Mouse (Mus musculus): Measurements from ENCODE around the gene Poldip2. TPM values are rescaled to one million over a fixed set of nuclear protein-coding genes. Genes with fewer than 3 reads are reported as not detected.

Poldip2 gene
- total RNA-seq, 1 experiment = 88.3 TPM

DNA sequence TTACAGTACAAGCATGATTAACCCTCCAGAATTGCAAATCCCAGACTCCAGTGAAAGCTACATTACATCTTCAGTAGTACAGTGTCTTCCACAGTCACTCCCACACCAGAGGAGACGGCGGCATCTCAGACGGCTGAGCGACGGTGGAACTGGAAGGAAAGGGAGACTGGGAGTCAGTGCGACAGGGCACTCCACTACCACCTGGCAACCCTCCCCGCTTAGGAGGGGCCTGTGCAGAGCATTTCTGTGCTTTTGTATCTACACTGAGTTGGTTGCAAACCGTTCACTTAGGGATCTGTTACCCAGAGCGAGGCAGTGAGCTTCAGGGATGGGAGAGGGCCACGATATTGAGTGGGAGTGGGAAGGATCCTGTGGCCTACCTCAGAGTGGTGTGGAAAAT, 56.8 kb downstream of the Poldip2 start:
- H3K4me1 ChIP-seq (ENCODE audit: control insufficient read depth in 2 of 2, insufficient read depth in 2 of 2, low read length in 2 of 2, poor library complexity in 1 of 2) = 0 out of 4 replicates have a peak, but pooled peaks cover 0 to 2% of the 10 kb centered on the region in 2 experiments
- H3K9ac ChIP-seq (ENCODE audit: insufficient read depth, low read depth, low read length, poor library complexity, severe bottlenecking) = no peak overlapping the region
- no peak for TF ChIP-seq CHD2 (IDR thresholded peaks at IDR 0.05; ENCODE audit: low read depth, low read length)
- no peak for TF ChIP-seq ZNF384 (IDR thresholded peaks at IDR 0.05; ENCODE audit: low read depth, low read length)
- no peak for TF ChIP-seq ZC3H11A (IDR thresholded peaks at IDR 0.05; ENCODE audit: borderline replicate concordance, low read depth, low read length)
- no peak for TF ChIP-seq MAFK (IDR thresholded peaks at IDR 0.05; ENCODE audit: insufficient read depth, low read depth, low read length)
- H3K27ac ChIP-seq (ENCODE audit: insufficient read depth, low read depth, low read length, poor library complexity, severe bottlenecking) = no peak overlapping the region
- H3K9me3 ChIP-seq (ENCODE audit: control insufficient read depth, insufficient read depth, low read depth, low read length) = no peaks in the 10 kb centered on the region
- in situ Hi-C loops (cut with MboI; ENCODE audit: low sequenced_read_pairs in 2 of 2, unreplicated experiment in 2 of 2) = no loop called here
- H3K36me3 ChIP-seq (ENCODE audit: control insufficient read depth, insufficient read depth, low read length, poor library complexity, severe bottlenecking) = peaks cover 9% of the 10 kb centered on the region; the same call in 1 of the 2 replicates
- DNase-seq (ENCODE audit: low read depth, low spot score) = no peak
- no peak overlapping the region for H3K4me3 ChIP-seq (ENCODE audit: insufficient read depth in 1 of 2, low read depth in 1 of 2, low read length in 2 of 2, poor library complexity in 1 of 2, severe bottlenecking in 1 of 2)

DNA sequence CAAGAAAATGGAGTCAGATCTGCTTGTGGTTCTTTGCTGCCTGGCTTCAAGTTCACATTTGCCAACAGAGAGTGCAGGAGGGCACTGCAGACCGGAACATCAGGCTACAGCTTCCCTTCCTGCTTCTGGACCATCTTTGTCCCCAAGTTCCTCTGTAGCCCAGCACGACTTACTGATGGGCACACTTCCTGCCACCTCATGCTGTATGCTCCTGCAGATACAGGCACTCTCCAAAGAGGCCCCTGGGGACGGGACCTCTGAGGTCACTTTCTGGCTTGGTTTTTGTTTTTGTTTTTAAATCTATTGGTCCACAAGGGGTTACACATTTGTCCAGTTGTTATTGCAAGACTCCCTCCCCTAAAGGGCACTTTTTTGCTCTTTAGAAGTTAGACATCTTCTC, 57.8 kb downstream of the Poldip2 start:
- no peak for TF ChIP-seq HCFC1 (IDR thresholded peaks at IDR 0.05; ENCODE audit: borderline replicate concordance, insufficient read depth, low read length)
- no peak for TF ChIP-seq CHD2 (IDR thresholded peaks at IDR 0.05; ENCODE audit: low read depth, low read length)
- no peak for TF ChIP-seq MAFK (IDR thresholded peaks at IDR 0.05; ENCODE audit: insufficient read depth, low read depth, low read length)
- in situ Hi-C loops (cut with MboI; ENCODE audit: low sequenced_read_pairs in 2 of 2, unreplicated experiment in 2 of 2) = no loop called here

DNA sequence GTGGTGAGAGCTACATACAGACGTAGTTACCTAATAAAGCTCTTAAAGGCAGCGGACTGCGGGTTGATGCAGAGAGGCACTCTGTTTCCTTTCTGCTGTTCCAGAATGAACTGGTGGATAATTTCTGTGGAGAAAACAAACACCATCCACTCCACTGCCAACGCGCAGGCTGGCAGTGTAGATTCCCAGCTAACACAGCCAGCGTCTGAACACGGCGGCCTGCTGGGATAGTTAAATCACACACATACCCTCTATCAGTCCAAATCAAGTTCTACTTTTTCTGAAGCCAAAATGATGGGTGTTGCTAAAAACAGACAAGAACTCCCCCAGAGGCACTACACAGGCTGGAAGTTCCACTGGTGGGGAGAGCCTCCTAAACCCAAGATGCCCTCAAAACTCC, 59.4 kb downstream of the Poldip2 start:
- Histone ChIP-seq H3K27ac (ENCODE audit: insufficient read depth, low read depth, low read length, poor library complexity, severe bottlenecking) (no peak overlapping the region), H3K9ac (ENCODE audit: insufficient read depth, low read depth, low read length, poor library complexity, severe bottlenecking) (no peak overlapping the region), H3K4me3 (ENCODE audit: insufficient read depth in 1 of 2, low read depth in 1 of 2, low read length in 2 of 2, poor library complexity in 1 of 2, severe bottlenecking in 1 of 2) (no peak overlapping the region), H3K9me3 (ENCODE audit: control insufficient read depth, insufficient read depth, low read depth, low read length) (no peaks in the 10 kb centered on the region), H3K4me1 (ENCODE audit: control insufficient read depth in 2 of 2, insufficient read depth in 2 of 2, low read length in 2 of 2, poor library complexity in 1 of 2) (0 out of 4 replicates have a peak, but pooled peaks cover 0 to 2% of the 10 kb centered on the region in 2 experiments), H3K36me3 (ENCODE audit: control insufficient read depth, insufficient read depth, low read length, poor library complexity, severe bottlenecking) (peaks cover 9% of the 10 kb centered on the region; the same call in 1 of the 2 replicates)
- TF ChIP-seq HCFC1 (IDR thresholded peaks at IDR 0.05; ENCODE audit: borderline replicate concordance, insufficient read depth, low read length) (no peak), ZNF384 (IDR thresholded peaks at IDR 0.05; ENCODE audit: low read depth, low read length) (no peak), CHD2 (IDR thresholded peaks at IDR 0.05; ENCODE audit: low read depth, low read length) (no peak), MAFK (IDR thresholded peaks at IDR 0.05; ENCODE audit: insufficient read depth, low read depth, low read length) (no peak), ZC3H11A (IDR thresholded peaks at IDR 0.05; ENCODE audit: borderline replicate concordance, low read depth, low read length) (no peak)
- in situ Hi-C loops (cut with MboI; ENCODE audit: low sequenced_read_pairs in 2 of 2, unreplicated experiment in 2 of 2) = no loop called here
- DNase-seq (ENCODE audit: low read depth, low spot score) = no peak

More for the DNA sequence above, 57.8 kb downstream of the Poldip2 start:
- no peak for DNase-seq (ENCODE audit: low read depth, low spot score)
- Histone ChIP-seq H3K9ac (ENCODE audit: insufficient read depth, low read depth, low read length, poor library complexity, severe bottlenecking) (no peak overlapping the region), H3K36me3 (ENCODE audit: control insufficient read depth, insufficient read depth, low read length, poor library complexity, severe bottlenecking) (peaks cover 9% of the 10 kb centered on the region; the same call in 1 of the 2 replicates), H3K4me1 (ENCODE audit: control insufficient read depth in 2 of 2, insufficient read depth in 2 of 2, low read length in 2 of 2, poor library complexity in 1 of 2) (0 out of 4 replicates have a peak, but pooled peaks cover 0 to 2% of the 10 kb centered on the region in 2 experiments), H3K9me3 (ENCODE audit: control insufficient read depth, insufficient read depth, low read depth, low read length) (no peaks in the 10 kb centered on the region), H3K27ac (ENCODE audit: insufficient read depth, low read depth, low read length, poor library complexity, severe bottlenecking) (no peak overlapping the region), H3K4me3 (ENCODE audit: insufficient read depth in 1 of 2, low read depth in 1 of 2, low read length in 2 of 2, poor library complexity in 1 of 2, severe bottlenecking in 1 of 2) (no peak overlapping the region)

DNA sequence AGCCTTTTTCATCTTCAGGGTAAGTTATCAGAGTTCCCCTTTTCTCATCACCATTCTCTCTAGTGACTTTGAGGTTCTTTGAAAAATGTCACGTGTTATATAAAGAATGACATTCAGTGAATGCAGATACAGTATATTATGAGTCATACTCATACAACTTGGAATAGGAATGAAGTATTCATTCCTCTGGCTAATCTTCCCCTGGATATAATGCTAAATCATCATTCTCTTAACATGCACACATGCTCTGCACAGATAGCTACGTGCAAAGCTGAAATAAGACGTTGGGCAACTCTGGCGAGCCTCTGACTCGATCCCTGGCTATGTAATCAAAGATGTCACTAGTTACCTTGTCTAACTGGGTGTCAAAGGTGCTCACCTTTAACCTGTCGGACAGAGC, 59.9 kb downstream of the Poldip2 start:
- DNase-seq (ENCODE audit: low read depth, low spot score) = no peak
- TF ChIP-seq CHD2 (IDR thresholded peaks at IDR 0.05; ENCODE audit: low read depth, low read length) (no peak), MAFK (IDR thresholded peaks at IDR 0.05; ENCODE audit: insufficient read depth, low read depth, low read length) (no peak), ZC3H11A (IDR thresholded peaks at IDR 0.05; ENCODE audit: borderline replicate concordance, low read depth, low read length) (no peak), ZNF384 (IDR thresholded peaks at IDR 0.05; ENCODE audit: low read depth, low read length) (no peak), HCFC1 (IDR thresholded peaks at IDR 0.05; ENCODE audit: borderline replicate concordance, insufficient read depth, low read length) (no peak)
- peaks cover 12% of the 10 kb centered on the region; the same call in 1 of the 2 replicates for H3K36me3 ChIP-seq (ENCODE audit: control insufficient read depth, insufficient read depth, low read length, poor library complexity, severe bottlenecking)
- H3K9me3 ChIP-seq (ENCODE audit: control insufficient read depth, insufficient read depth, low read depth, low read length) = no peaks in the 10 kb centered on the region
- 0 out of 4 replicates have a peak, but pooled peaks cover 0 to 1% of the 10 kb centered on the region in 2 experiments for H3K4me1 ChIP-seq (ENCODE audit: control insufficient read depth in 2 of 2, insufficient read depth in 2 of 2, low read length in 2 of 2, poor library complexity in 1 of 2)
- H3K4me3 ChIP-seq (ENCODE audit: insufficient read depth in 1 of 2, low read depth in 1 of 2, low read length in 2 of 2, poor library complexity in 1 of 2, severe bottlenecking in 1 of 2) = no peak overlapping the region
- no peak overlapping the region for H3K9ac ChIP-seq (ENCODE audit: insufficient read depth, low read depth, low read length, poor library complexity, severe bottlenecking)
- no peak overlapping the region for H3K27ac ChIP-seq (ENCODE audit: insufficient read depth, low read depth, low read length, poor library complexity, severe bottlenecking)
- in situ Hi-C loops (cut with MboI; ENCODE audit: low sequenced_read_pairs in 2 of 2, unreplicated experiment in 2 of 2) = no loop called here

Other genes starting within 250 kb of the Poldip2 start
- 2.0 TPM in 2 replicates for gene BC030499, start 221.4 kb upstream of the Poldip2 start, total RNA-seq (2012; rRNA removed)
- 58.2 and 96.2 TPM in 2 replicates for gene Spag5, start 210.7 kb upstream of the Poldip2 start, total RNA-seq (2012; rRNA removed)
- 5.0 and 9.8 TPM in 2 replicates for gene Aldoc, start 189.2 kb upstream of the Poldip2 start, total RNA-seq (2012; rRNA removed)
- gene Pigs, start 183.8 kb upstream of the Poldip2 start, total RNA-seq (2012; rRNA removed) = 45.7 and 78.9 TPM in 2 replicates
- 22.2 and 24.5 TPM in 2 replicates for gene Unc119, start 168.7 kb upstream of the Poldip2 start, total RNA-seq (2012; rRNA removed)
- gene Foxn1, start 125.6 kb upstream of the Poldip2 start, total RNA-seq (2012; rRNA removed) = not detected in 2 replicates
- 0.13 TPM in 1 of 2 replicates, not detected in the other for gene Slc13a2, start 90.0 kb upstream of the Poldip2 start, total RNA-seq (2012; rRNA removed)
- gene Slc46a1, start 46.5 kb upstream of the Poldip2 start, total RNA-seq (2012; rRNA removed) = 21.4 and 29.0 TPM in 2 replicates
- 3.7 and 5.0 TPM in 2 replicates for gene Sarm1, start 14.4 kb upstream of the Poldip2 start, total RNA-seq (2012; rRNA removed)
- gene Vtn, start 13.1 kb upstream of the Poldip2 start, total RNA-seq (2012; rRNA removed) = 0.26 TPM in 1 of 2 replicates, not detected in the other
- gene Sebox, start 8.7 kb upstream of the Poldip2 start, total RNA-seq (2012; rRNA removed) = 0.31 and 0.32 TPM in 2 replicates
- 73.1 and 73.8 TPM in 2 replicates for gene Tmem199, start within 50 bp of the Poldip2 start, total RNA-seq (2012; rRNA removed)
- 18.0 and 28.3 TPM in 2 replicates for gene Tnfaip1, start 24.1 kb downstream of the Poldip2 start, total RNA-seq (2012; rRNA removed)
- 45.8 and 59.2 TPM in 2 replicates for gene Ift20, start 24.2 kb downstream of the Poldip2 start, total RNA-seq (2012; rRNA removed)
- 248 and 312 TPM in 2 replicates for gene Tmem97, start 38.6 kb downstream of the Poldip2 start, total RNA-seq (2012; rRNA removed)
- gene Nlk, start 185.2 kb downstream of the Poldip2 start, total RNA-seq (2012; rRNA removed) = 20.9 and 24.7 TPM in 2 replicates
- gene Ccnq, start 239.5 kb downstream of the Poldip2 start, total RNA-seq (2012; rRNA removed) = 33.3 and 35.7 TPM in 2 replicates

All from ES-E14 (cell line).